Mouse (Mus musculus) cerebellum, adult 8-10 months (tissue): ENCODE measurements around the gene Slc26a8.

ENCODE experiments used
- DNase-seq: peaks from one replicate; pipeline ENCODE4 v3.0.0; 2022

Slc26a8 gene

GRCm38 (mm10) chr17:28698245-28698644 lies 8.2 kb upstream of the Slc26a8 start:
- DNase-seq: peak; percentile 32

- DNase-seq: peak; percentile 34
Observed at GRCm38 (mm10) chr17:28697290-28698195, 7.5 kb upstream of the Slc26a8 start.

- DNase-seq: no peak
Observed at GRCm38 (mm10) chr17:28696641-28697040, 6.6 kb upstream of the Slc26a8 start.

- DNase-seq: no peak
Observed at GRCm38 (mm10) chr17:28694832-28695231, 4.8 kb upstream of the Slc26a8 start.

- DNase-seq: no peak
Observed at GRCm38 (mm10) chr17:28694078-28694477, 4.0 kb upstream of the Slc26a8 start.

GRCm38 (mm10) chr17:28693086-28693485 lies 3.1 kb upstream of the Slc26a8 start:
- DNase-seq: no peak

- peak; percentile 37 for DNase-seq
Observed at GRCm38 (mm10) chr17:28692341-28692710, 2.3 kb upstream of the Slc26a8 start.

- peak; percentile 51 for DNase-seq
Observed at GRCm38 (mm10) chr17:28691687-28692340, 1.8 kb upstream of the Slc26a8 start.

GRCm38 (mm10) chr17:28690776-28691686 lies 998 bp upstream of the Slc26a8 start, which contains the start of gene Mapk14:
Gene Mapk14 (plus strand): TSS chr17:28691329.
- DNase-seq: peak; percentile 99

- DNase-seq: no peak
Observed at GRCm38 (mm10) chr17:28687354-28687753, 2.7 kb downstream of the Slc26a8 start.

- DNase-seq: no peak
Observed at GRCm38 (mm10) chr17:28684631-28685030, 5.4 kb downstream of the Slc26a8 start.

GRCm38 (mm10) chr17:28683601-28684000 lies 6.4 kb downstream of the Slc26a8 start:
- no peak for DNase-seq

- DNase-seq: no peak
Observed at GRCm38 (mm10) chr17:28682311-28683084, 7.5 kb downstream of the Slc26a8 start.

- no peak for DNase-seq
Observed at GRCm38 (mm10) chr17:28659564-28659963, 30.5 kb downstream of the Slc26a8 start.

GRCm38 (mm10) chr17:28657936-28658335 lies 32.1 kb downstream of the Slc26a8 start:
- DNase-seq: no peak

- no peak for DNase-seq
Observed at GRCm38 (mm10) chr17:28650268-28650667, 39.8 kb downstream of the Slc26a8 start.

GRCm38 (mm10) chr17:28648607-28649370 lies 41.2 kb downstream of the Slc26a8 start:
- no peak for DNase-seq

GRCm38 (mm10) chr17:28646221-28646620 lies 43.8 kb downstream of the Slc26a8 start:
- DNase-seq: no peak

- no peak for DNase-seq
Observed at GRCm38 (mm10) chr17:28644112-28644511, 45.9 kb downstream of the Slc26a8 start.

- no peak for DNase-seq
Observed at GRCm38 (mm10) chr17:28643697-28644096, 46.3 kb downstream of the Slc26a8 start.

GRCm38 (mm10) chr17:28640113-28640512 lies 49.9 kb downstream of the Slc26a8 start:
- no peak for DNase-seq
